Mouse (Mus musculus): ENCODE measurements around the gene Zmym6.

Gene Zmym6

GRCm38 (mm10) chr4:127138486-127138885 is 61.3 kb downstream of the Zmym6 start:
- no peak for TF ChIP-seq POU5F1 (IDR thresholded peaks at IDR 0.05; ENCODE audit: borderline replicate concordance, low read length)
- Histone ChIP-seq H3K27me3 (ENCODE audit: insufficient read depth, low read length) (no peaks in the 10 kb centered on the region), H3K4me1 (replicated peaks; ENCODE audit: low read depth, low read length) (peaks cover 25% of the 10 kb centered on the region), H3K9me3 (ENCODE audit: low read length) (no peaks in the 10 kb centered on the region), H3K36me3 (ENCODE audit: insufficient read depth, low read length) (no peaks in the 10 kb centered on the region), H3K4me3 (replicated peaks; ENCODE audit: low read length) (peak overlapping the region; percentile 10; the same call in 1 of the 2 replicates)

DNA sequence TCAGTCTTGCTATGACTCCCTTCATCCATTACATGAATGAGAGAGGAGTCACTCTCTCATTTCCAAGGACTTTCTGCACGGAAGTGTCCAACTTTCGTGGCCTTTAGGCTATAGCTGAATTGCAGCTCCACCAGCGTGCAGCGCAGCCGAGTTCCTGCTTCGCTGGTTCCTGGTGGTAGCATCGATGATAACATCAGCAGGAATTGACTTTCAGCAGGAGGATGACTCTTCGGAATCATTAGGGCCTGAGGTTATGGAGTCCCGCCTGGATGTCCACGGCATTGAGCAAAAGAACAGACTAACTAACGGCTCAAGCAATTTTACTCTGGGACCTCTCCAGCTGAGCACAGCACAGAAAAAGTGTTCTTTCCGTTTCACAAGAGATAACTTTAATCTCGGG is 72.8 kb downstream of the Zmym6 start:
- no peak for TF ChIP-seq NANOG (IDR thresholded peaks at IDR 0.05; ENCODE audit: borderline replicate concordance, low read length)
- TF ChIP-seq POU5F1 (IDR thresholded peaks at IDR 0.05; ENCODE audit: borderline replicate concordance, low read length) = no peak
- no peak for TF ChIP-seq CTCF (conservative IDR thresholded peaks at IDR 0.05; ENCODE audit: low read length)
- Histone ChIP-seq H3K36me3 (ENCODE audit: insufficient read depth, low read length) (no peaks in the 10 kb centered on the region), H3K4me1 (replicated peaks; ENCODE audit: low read depth, low read length) (peaks cover 39% of the 10 kb centered on the region), H3K27me3 (ENCODE audit: insufficient read depth, low read length) (no peaks in the 10 kb centered on the region), H3K9me3 (ENCODE audit: low read length) (no peaks in the 10 kb centered on the region), H3K4me3 (replicated peaks; ENCODE audit: low read length) (no peak overlapping the region)

DNA sequence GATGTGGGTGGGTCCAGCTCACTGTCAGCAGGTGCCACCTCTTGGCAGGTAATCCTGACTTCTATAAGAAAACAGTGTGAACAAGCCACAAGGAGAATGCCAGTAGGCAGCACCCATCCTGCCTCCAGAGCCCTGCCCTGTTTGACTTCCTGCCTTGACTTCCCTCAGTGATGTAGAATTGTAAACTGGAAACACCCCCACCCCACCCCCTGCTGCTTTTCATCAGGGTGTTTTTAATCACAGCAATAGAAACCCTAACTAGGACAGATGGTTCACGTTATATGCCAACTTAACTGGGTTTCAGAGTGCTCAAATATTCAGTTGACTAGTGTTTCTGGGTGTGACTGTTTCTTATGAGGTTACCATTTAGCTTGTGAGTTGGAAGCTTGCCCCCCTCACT is 76.2 kb downstream of the Zmym6 start:
- Histone ChIP-seq H3K4me3 (replicated peaks; ENCODE audit: low read length) (no peak overlapping the region), H3K36me3 (ENCODE audit: insufficient read depth, low read length) (no peaks in the 10 kb centered on the region), H3K4me1 (replicated peaks; ENCODE audit: low read depth, low read length) (peaks cover 56% of the 10 kb centered on the region), H3K9me3 (ENCODE audit: low read length) (no peaks in the 10 kb centered on the region), H3K27me3 (ENCODE audit: insufficient read depth, low read length) (no peaks in the 10 kb centered on the region)
- TF ChIP-seq POU5F1 (IDR thresholded peaks at IDR 0.05; ENCODE audit: borderline replicate concordance, low read length) (no peak), NANOG (IDR thresholded peaks at IDR 0.05; ENCODE audit: borderline replicate concordance, low read length) (no peak; the same call in 1 of the 2 replicates), CTCF (conservative IDR thresholded peaks at IDR 0.05; ENCODE audit: low read length) (no peak)

DNA sequence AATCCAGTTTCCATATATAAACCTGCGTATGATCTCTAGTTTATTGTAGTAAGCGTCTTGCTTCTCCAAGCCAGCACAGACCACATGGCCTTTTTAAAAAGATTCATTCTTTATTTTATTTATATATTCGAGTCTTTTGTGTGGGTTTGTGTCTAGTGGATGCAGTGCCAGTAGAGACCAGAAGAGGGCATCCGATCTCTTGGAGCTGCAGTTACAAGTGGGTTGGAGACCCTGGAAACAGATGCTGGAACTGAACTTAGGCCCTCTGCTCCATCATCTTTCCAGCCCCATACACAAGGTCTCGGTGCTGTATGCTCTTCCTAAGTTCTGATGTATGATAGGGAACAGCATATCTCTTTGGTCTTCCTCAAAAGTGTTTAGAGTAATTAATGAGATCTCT is 78.6 kb downstream of the Zmym6 start:
- TF ChIP-seq CTCF (conservative IDR thresholded peaks at IDR 0.05; ENCODE audit: low read length) (peak; percentile 85), NANOG (IDR thresholded peaks at IDR 0.05; ENCODE audit: borderline replicate concordance, low read length) (no peak), POU5F1 (IDR thresholded peaks at IDR 0.05; ENCODE audit: borderline replicate concordance, low read length) (no peak)

GRCm38 (mm10) chr4:127157746-127158145 is 80.6 kb downstream of the Zmym6 start:
- TF ChIP-seq POU5F1 (IDR thresholded peaks at IDR 0.05; ENCODE audit: borderline replicate concordance, low read length) (no peak), CTCF (conservative IDR thresholded peaks at IDR 0.05; ENCODE audit: low read length) (no peak), NANOG (IDR thresholded peaks at IDR 0.05; ENCODE audit: borderline replicate concordance, low read length) (no peak)
- H3K9me3 ChIP-seq (ENCODE audit: low read length) = no peaks in the 10 kb centered on the region
- no peaks in the 10 kb centered on the region for H3K36me3 ChIP-seq (ENCODE audit: insufficient read depth, low read length)
- H3K4me3 ChIP-seq (replicated peaks; ENCODE audit: low read length) = no peak overlapping the region
- H3K4me1 ChIP-seq (replicated peaks; ENCODE audit: low read depth, low read length) = peaks cover 50% of the 10 kb centered on the region
- peaks cover 10% of the 10 kb centered on the region; the same call in 1 of the 2 replicates for H3K27me3 ChIP-seq (ENCODE audit: insufficient read depth, low read length)

More for the DNA sequence above, 78.6 kb downstream of the Zmym6 start:
- peaks cover 2% of the 10 kb centered on the region; the same call in 1 of the 2 replicates for H3K27me3 ChIP-seq (ENCODE audit: insufficient read depth, low read length)
- H3K4me1 ChIP-seq (replicated peaks; ENCODE audit: low read depth, low read length) = peaks cover 61% of the 10 kb centered on the region
- no peaks in the 10 kb centered on the region for H3K36me3 ChIP-seq (ENCODE audit: insufficient read depth, low read length)
- no peaks in the 10 kb centered on the region for H3K9me3 ChIP-seq (ENCODE audit: low read length)
- no peak overlapping the region for H3K4me3 ChIP-seq (replicated peaks; ENCODE audit: low read length)

DNA sequence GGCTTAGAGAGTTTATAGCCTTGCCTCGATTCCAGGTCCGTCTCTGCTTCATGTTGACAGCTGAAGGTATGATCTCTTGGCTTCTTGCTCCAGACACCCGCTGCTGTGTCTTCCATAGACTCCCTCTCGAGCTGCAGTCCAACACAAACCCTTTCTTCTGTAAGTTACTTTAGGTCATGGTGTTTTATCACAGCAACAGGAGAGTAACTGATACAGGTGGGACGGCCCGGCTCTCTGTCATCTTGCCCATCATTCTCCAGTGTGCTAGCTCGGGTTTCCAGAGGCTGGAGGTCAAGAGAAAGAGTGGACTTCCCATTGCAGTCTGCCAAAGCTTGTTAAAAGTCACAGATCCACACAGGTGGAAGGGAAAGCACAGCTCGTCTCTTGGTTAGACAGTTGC is 86.7 kb downstream of the Zmym6 start:
- no peak for TF ChIP-seq CTCF (conservative IDR thresholded peaks at IDR 0.05; ENCODE audit: low read length)
- no peak for TF ChIP-seq NANOG (IDR thresholded peaks at IDR 0.05; ENCODE audit: borderline replicate concordance, low read length)
- no peak for TF ChIP-seq POU5F1 (IDR thresholded peaks at IDR 0.05; ENCODE audit: borderline replicate concordance, low read length)
- Histone ChIP-seq H3K4me3 (replicated peaks; ENCODE audit: low read length) (no peak overlapping the region), H3K9me3 (ENCODE audit: low read length) (no peaks in the 10 kb centered on the region), H3K27me3 (ENCODE audit: insufficient read depth, low read length) (peaks cover 39% of the 10 kb centered on the region), H3K4me1 (replicated peaks; ENCODE audit: low read depth, low read length) (peaks cover 17% of the 10 kb centered on the region), H3K36me3 (ENCODE audit: insufficient read depth, low read length) (no peaks in the 10 kb centered on the region)

DNA sequence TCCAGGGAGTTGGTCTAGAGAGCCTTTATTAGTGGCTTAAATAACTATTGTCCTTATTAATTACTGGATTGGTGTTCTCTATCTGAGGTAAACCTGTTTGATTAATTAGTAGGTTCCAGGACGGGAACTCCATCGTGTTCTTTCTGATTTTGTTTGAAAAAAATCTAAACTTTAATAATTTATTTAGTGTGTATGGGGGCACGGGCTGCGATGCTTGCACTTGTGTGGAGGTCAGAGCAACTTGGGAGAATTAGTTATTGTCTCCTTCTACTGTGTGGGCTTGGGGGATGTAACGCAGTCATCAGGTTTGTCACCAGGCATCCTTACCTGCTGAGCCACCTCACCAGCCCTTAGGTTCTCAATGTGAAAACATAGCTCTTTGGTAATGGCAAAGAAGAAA is 89.9 kb downstream of the Zmym6 start:
- H3K4me3 ChIP-seq (replicated peaks; ENCODE audit: low read length) = no peak overlapping the region
- H3K9me3 ChIP-seq (ENCODE audit: low read length) = no peaks in the 10 kb centered on the region
- no peaks in the 10 kb centered on the region for H3K36me3 ChIP-seq (ENCODE audit: insufficient read depth, low read length)
- H3K27me3 ChIP-seq (ENCODE audit: insufficient read depth, low read length) = peaks cover 34% of the 10 kb centered on the region
- H3K4me1 ChIP-seq (replicated peaks; ENCODE audit: low read depth, low read length) = peaks cover 32% of the 10 kb centered on the region
- TF ChIP-seq POU5F1 (IDR thresholded peaks at IDR 0.05; ENCODE audit: borderline replicate concordance, low read length) = no peak
- no peak for TF ChIP-seq CTCF (conservative IDR thresholded peaks at IDR 0.05; ENCODE audit: low read length)
- no peak for TF ChIP-seq NANOG (IDR thresholded peaks at IDR 0.05; ENCODE audit: borderline replicate concordance, low read length)

DNA sequence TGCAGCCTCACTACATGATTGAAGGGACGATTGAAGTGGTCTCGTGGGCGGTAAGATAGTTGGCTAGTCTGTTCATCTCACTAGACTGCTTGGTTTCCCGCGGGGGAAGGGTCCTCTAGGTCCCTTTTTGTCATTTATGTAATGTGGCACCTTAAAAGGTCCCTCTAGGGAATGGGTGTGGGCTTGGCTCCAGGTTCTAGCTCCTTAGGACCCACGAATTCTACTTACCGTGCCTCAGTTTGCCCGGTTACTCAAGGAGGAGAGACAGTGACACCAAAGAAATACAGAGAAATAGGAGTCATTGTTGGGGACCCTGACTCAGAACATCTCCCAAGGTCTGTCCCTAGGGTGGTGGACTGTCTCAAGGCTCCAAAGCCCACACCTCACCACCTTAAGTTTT is 90.5 kb downstream of the Zmym6 start:
- H3K27me3 ChIP-seq (ENCODE audit: insufficient read depth, low read length) = peaks cover 34% of the 10 kb centered on the region
- no peaks in the 10 kb centered on the region for H3K36me3 ChIP-seq (ENCODE audit: insufficient read depth, low read length)
- TF ChIP-seq NANOG (IDR thresholded peaks at IDR 0.05; ENCODE audit: borderline replicate concordance, low read length) (no peak), CTCF (conservative IDR thresholded peaks at IDR 0.05; ENCODE audit: low read length) (no peak), POU5F1 (IDR thresholded peaks at IDR 0.05; ENCODE audit: borderline replicate concordance, low read length) (no peak)
- H3K9me3 ChIP-seq (ENCODE audit: low read length) = no peaks in the 10 kb centered on the region
- H3K4me3 ChIP-seq (replicated peaks; ENCODE audit: low read length) = peak overlapping the region; percentile 90
- peaks cover 38% of the 10 kb centered on the region for H3K4me1 ChIP-seq (replicated peaks; ENCODE audit: low read depth, low read length)

- H3K27me3 ChIP-seq (ENCODE audit: insufficient read depth, low read length) = peaks cover 34% of the 10 kb centered on the region
- H3K4me1 ChIP-seq (replicated peaks; ENCODE audit: low read depth, low read length) = peaks cover 44% of the 10 kb centered on the region
- H3K36me3 ChIP-seq (ENCODE audit: insufficient read depth, low read length) = no peaks in the 10 kb centered on the region
- no peak for TF ChIP-seq POU5F1 (IDR thresholded peaks at IDR 0.05; ENCODE audit: borderline replicate concordance, low read length)
- no peak for TF ChIP-seq NANOG (IDR thresholded peaks at IDR 0.05; ENCODE audit: borderline replicate concordance, low read length)
- TF ChIP-seq CTCF (conservative IDR thresholded peaks at IDR 0.05; ENCODE audit: low read length) = no peak
- H3K4me3 ChIP-seq (replicated peaks; ENCODE audit: low read length) = peak overlapping the region; percentile 90
- H3K9me3 ChIP-seq (ENCODE audit: low read length) = no peaks in the 10 kb centered on the region
Measured at GRCm38 (mm10) chr4:127168211-127168913, 91.2 kb downstream of the Zmym6 start.
